In genomic region chr2:4152521-4153040, GRCm38 (mm10) we compare ENCODE assay signal across 9 mouse cellular contexts.
DNase-seq lines count a peak whose midpoint lies in the region; ATAC-seq and TF ChIP-seq lines count a peak whose summit lies in the region.
"Had no signal": no experiment of that assay in that cellular context is flagged by ENCODE, and none has a peak within 500 bp of the region (broad histone marks: within the 10 kb centered on the region; RNA-seq: fewer than 3 reads in every experiment).

No protein-coding gene starts in this region.

- DNase-seq in frontal cortex, postnatal 36 days (ENCODE audit: low spot score in 2 of 2): peak; percentile 30 to 33
- no peak for DNase-seq in frontal cortex, postnatal 25 days (ENCODE audit: low spot score in 2 of 2)
- peak; percentile 48 for DNase-seq in forebrain, embryonic 14.5 days (ENCODE audit: low spot score)
- no peak for DNase-seq in thymus, postnatal 36 days

- WGBS in forebrain, embryonic 14.5 days: 2% methylated on average over 14 of the region's 14 CpGs
- 6% methylated on average over 14 of the region's 14 CpGs for WGBS in limb, embryonic 15.5 days
- WGBS in stomach, embryonic 15.5 days: 7% methylated on average over 14 of the region's 14 CpGs

- no peak for TF ChIP-seq CTCF in E14TG2a.4 (conservative IDR thresholded peaks at IDR 0.05; ENCODE audit: low read length)

- peak overlapping the region; percentile 43 for H3K4me3 ChIP-seq in E14TG2a.4 (replicated peaks; ENCODE audit: low read length)
- peak overlapping the region; percentile 35 for H3K4me3 ChIP-seq in forebrain, embryonic 14.5 days (ENCODE audit: low read depth, low read length)
- H3K4me3 ChIP-seq in limb, embryonic 15.5 days: peak overlapping the region; percentile 44
- peak overlapping the region; percentile 44 for H3K4me3 ChIP-seq in stomach, embryonic 15.5 days (replicated peaks)

- H3K9ac ChIP-seq in forebrain, embryonic 14.5 days (ENCODE audit: low read length): peak overlapping the region; percentile 61
- H3K9ac ChIP-seq in limb, embryonic 15.5 days: 0 out of 2 replicates have a peak overlapping the region, but pooled peaks have one; percentile 14
- H3K9ac ChIP-seq in stomach, embryonic 15.5 days: peak overlapping the region; percentile 16; the same call in 1 of the 2 replicates

- ATAC-seq in forebrain, embryonic 14.5 days: peak; percentile 37; the same call in 1 of the 2 replicates
- no peak for ATAC-seq in limb, embryonic 15.5 days (ENCODE audit: insufficient number of reproducible peaks, low FRiP score, low TSS enrichment, low read depth)
- no peak for ATAC-seq in stomach, embryonic 15.5 days (ENCODE audit: insufficient read depth, low FRiP score, low read depth)
- no peak for ATAC-seq in erythroblast, adult 5-6 weeks (replicated peaks; ENCODE audit: low FRiP score, poor library complexity, severe bottlenecking)

- peaks cover 9% of the 10 kb centered on the region for H3K4me1 ChIP-seq in E14TG2a.4 (replicated peaks; ENCODE audit: low read depth, low read length)
- peaks cover 22% of the 10 kb centered on the region for H3K4me1 ChIP-seq in forebrain, embryonic 14.5 days (ENCODE audit: control insufficient read depth, insufficient read depth, low read length)
- peaks cover 13% of the 10 kb centered on the region; the same call in 1 of the 2 replicates for H3K4me1 ChIP-seq in limb, embryonic 15.5 days
- no peaks in the 10 kb centered on the region for H3K4me1 ChIP-seq in stomach, embryonic 15.5 days

- peaks cover 27% of the 10 kb centered on the region for H3K27me3 ChIP-seq in E14TG2a.4 (ENCODE audit: insufficient read depth, low read length)
- H3K27me3 ChIP-seq in forebrain, embryonic 14.5 days (replicated peaks; ENCODE audit: control insufficient read depth, insufficient read depth, low read length): no peaks in the 10 kb centered on the region
- no peaks in the 10 kb centered on the region for H3K27me3 ChIP-seq in limb, embryonic 15.5 days
- H3K27me3 ChIP-seq in stomach, embryonic 15.5 days (replicated peaks): no peaks in the 10 kb centered on the region
- H3K27me3 ChIP-seq: CH12.LX had no signal

- H3K27ac ChIP-seq in forebrain, embryonic 14.5 days (ENCODE audit: low read depth, low read length): peak overlapping the region; percentile 77
- H3K27ac ChIP-seq in limb, embryonic 15.5 days: no peak overlapping the region
- H3K27ac ChIP-seq in stomach, embryonic 15.5 days: no peak overlapping the region; the same call in 1 of the 2 replicates

- H3K9me3 ChIP-seq in E14TG2a.4 (ENCODE audit: low read length): peaks cover 17% of the 10 kb centered on the region
- H3K9me3 ChIP-seq in forebrain, embryonic 14.5 days (replicated peaks; ENCODE audit: control insufficient read depth, low read length): no peaks in the 10 kb centered on the region
- H3K9me3 ChIP-seq in limb, embryonic 15.5 days: no peaks in the 10 kb centered on the region
- H3K9me3 ChIP-seq in stomach, embryonic 15.5 days: no peaks in the 10 kb centered on the region

- H3K36me3 ChIP-seq in E14TG2a.4 (ENCODE audit: insufficient read depth, low read length): no peaks in the 10 kb centered on the region
- H3K36me3 ChIP-seq in forebrain, embryonic 14.5 days (ENCODE audit: control insufficient read depth, insufficient read depth, low read length): no peaks in the 10 kb centered on the region
- H3K36me3 ChIP-seq in limb, embryonic 15.5 days: no peaks in the 10 kb centered on the region
- H3K36me3 ChIP-seq in stomach, embryonic 15.5 days: no peaks in the 10 kb centered on the region

- peak overlapping the region; percentile 68 for H3K4me2 ChIP-seq in forebrain, embryonic 14.5 days (ENCODE audit: low read length)
- H3K4me2 ChIP-seq in limb, embryonic 15.5 days: peak overlapping the region; percentile 79
- H3K4me2 ChIP-seq in stomach, embryonic 15.5 days: peak overlapping the region; percentile 84

Comparison
In these comparisons a context has a peak if more than half of its experiments do, and no peak if none do; other contexts are left out.
1. DNase-seq: peak in frontal cortex, postnatal 36 days (2 of 2) and forebrain, embryonic 14.5 days (single experiment); none in frontal cortex, postnatal 25 days (0 of 2) and thymus, postnatal 36 days (0 of 2).
2. Peak in every context shown above with its lines, with median percentiles within 50 percentile points of each other: H3K4me3 ChIP-seq, H3K4me2 ChIP-seq and H3K9ac ChIP-seq.